Mouse (Mus musculus) central nervous system, embryonic 11.5 days (tissue): Measurements from ENCODE around the gene Higd1b. TPM values are rescaled to one million over a fixed set of nuclear protein-coding genes. Genes with fewer than 3 reads are reported as not detected.

ENCODE experiments used
- polyA plus RNA-seq: library from polyadenylated mRNA; depleted of rRNA; stranded (reverse); fragments of >200 nt; gene quantifications from 2 replicates; pipeline ENCODE4 v1.2.3, GENCODE M21; 2012; rRNA removed

The Higd1b gene
- not detected in 2 replicates for polyA plus RNA-seq

GRCm38 (mm10) chr11:102835549-102835948, at the start of gene Higd1b:
Gene Higd1b, plus strand, starts transcription at chr11:102835849.

DNA sequence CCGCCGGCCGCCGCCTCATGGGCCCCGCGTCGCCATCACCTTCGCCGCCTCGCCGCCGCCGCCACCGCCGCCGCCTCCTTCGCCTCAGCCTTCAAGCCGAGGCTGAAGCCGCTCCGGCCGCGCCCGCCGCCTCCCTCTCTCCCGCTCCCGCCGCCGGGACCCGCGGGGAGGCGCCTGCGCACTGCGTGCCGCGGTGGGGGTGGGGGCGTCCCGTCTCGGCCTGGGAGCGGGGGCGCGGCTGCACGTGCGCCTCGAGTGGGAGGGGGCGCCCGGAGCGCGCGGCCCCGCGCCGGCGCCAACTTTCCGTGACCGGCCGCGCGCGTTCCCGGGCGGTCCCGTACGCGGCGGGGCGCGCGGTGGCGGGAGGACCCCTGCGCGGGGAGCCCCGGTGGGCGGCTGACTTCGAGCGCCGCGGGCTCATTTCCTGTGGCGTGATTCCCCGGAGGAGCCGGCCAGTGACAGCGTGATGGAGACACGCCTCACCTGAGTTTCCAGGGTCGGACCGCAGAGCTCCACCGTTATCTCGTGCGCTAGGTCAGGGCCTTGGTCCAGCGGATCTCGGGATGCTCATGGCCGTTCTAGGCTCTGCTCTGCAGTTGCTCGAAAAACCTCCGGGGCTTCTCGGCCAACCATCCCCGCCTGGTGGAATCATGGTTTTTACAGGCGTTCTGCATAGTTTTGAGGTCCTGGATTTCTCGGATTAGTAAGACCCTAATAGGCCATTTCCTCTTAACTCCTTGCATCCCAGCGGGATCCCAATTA, 16.4 kb upstream of the Higd1b start, which contains the start of gene Gjc1:
Gjc1 (minus strand) TSS at position 680 of the 762 bp plus-strand sequence.

DNA sequence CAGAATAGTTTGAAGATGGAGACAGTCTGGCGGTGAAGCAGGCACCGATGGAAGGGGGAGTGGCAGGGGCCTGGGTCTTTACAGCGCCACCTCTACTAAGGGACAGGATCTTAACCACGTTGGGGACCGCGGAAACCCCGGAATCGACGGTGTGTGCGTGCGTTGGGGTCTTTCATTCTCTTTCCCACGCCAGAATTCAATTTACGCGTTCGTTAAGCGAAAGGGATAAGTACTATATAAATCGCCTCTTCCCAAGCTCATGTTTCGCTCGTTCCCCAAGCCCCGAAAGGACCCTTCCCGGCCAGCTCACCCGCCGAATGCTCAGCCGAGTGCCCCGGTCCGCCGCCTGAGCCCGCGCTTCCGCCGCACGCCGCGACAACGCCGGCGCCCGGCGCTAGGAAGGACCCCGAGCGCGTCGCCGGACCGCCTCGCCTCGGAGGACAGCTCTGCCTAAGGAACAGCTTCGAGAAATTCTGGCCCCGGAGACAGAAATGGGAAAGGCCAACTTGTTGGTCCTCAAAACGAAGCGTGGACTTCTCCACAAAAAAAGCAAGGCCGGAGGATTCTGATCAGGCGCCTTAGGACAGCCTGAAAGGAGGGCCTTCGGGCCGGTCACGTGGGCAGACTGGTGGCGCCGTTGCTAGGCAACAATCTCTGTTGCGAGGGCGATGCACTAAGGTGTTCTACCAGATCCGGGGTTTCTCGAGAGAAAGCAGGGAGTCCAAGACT, 45.1 kb downstream of the Higd1b start, which contains the start of the genes Eftud2 and Ccdc103:
Eftud2 (minus strand) TSS at position 401 of the 729 bp plus-strand sequence.
Ccdc103 (plus strand) TSS at position 620 of the 729 bp plus-strand sequence.

DNA sequence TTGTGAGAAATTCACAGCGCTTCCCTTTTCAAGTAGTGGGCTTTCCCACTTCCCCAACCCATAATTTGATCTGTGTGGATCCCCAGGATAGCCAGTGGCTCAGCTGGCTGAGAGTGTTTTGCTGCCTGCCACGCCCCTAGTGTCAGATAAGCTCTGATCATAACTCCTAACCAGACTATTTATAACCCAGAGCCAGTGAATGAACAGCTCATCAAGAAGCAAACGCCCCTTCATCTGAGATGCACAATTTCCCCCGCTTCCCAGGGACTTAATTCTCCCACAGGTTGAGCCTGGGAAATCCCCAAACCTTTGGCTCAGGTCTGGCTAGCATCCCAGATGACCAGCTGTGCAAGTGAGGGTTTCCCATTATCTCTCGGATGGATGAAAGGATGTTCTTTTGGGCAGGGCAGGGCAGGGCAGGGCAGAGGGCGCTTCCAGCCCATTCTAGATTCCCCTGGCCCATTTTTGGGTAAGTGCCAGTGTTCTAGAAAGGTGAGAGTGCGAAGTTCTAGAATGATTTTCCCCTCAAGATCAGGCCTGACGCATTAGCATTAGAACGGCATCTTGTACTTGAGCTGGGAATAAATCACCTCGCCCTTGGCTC, 49.1 kb downstream of the Higd1b start, which contains the start of gene Fam187a:
Fam187a (plus strand) TSS at position 554 of the 604 bp plus-strand sequence.

Other genes with a start within 250 kb of the Higd1b start
- gene Fzd2, start 231.5 kb upstream of the Higd1b start, polyA plus RNA-seq: 53.2 and 101 TPM in 2 replicates
- 0.22 and 0.56 TPM in 2 replicates for gene Meioc, start 172.1 kb upstream of the Higd1b start, polyA plus RNA-seq
- 33.8 and 39.1 TPM in 2 replicates for gene Ccdc43, start 138.1 kb upstream of the Higd1b start, polyA plus RNA-seq
- 20.9 and 31.1 TPM in 2 replicates for gene Adam11, start 74.4 kb upstream of the Higd1b start, polyA plus RNA-seq
- 116 and 119 TPM in 2 replicates for gene Gjc1, start 16.1 kb upstream of the Higd1b start, polyA plus RNA-seq
- gene Eftud2, start 45.1 kb downstream of the Higd1b start, polyA plus RNA-seq: 127 and 232 TPM in 2 replicates
- gene Ccdc103, start 45.4 kb downstream of the Higd1b start, polyA plus RNA-seq: 1.1 and 1.8 TPM in 2 replicates
- 0.05 TPM in 1 of 2 replicates, not detected in the other for gene Fam187a, start 49.3 kb downstream of the Higd1b start, polyA plus RNA-seq
- 0.40 and 0.55 TPM in 2 replicates for gene Gfap, start 65.1 kb downstream of the Higd1b start, polyA plus RNA-seq
- gene Kif18b, start 89.3 kb downstream of the Higd1b start, polyA plus RNA-seq: 23.2 and 28.6 TPM in 2 replicates
- gene C1ql1, start 110.8 kb downstream of the Higd1b start, polyA plus RNA-seq: 9.9 and 11.7 TPM in 2 replicates
- 35.3 and 49.5 TPM in 2 replicates for gene Nmt1, start 192.3 kb downstream of the Higd1b start, polyA plus RNA-seq
- gene Dcakd, start 192.5 kb downstream of the Higd1b start, polyA plus RNA-seq: 161 and 243 TPM in 2 replicates